Mouse (Mus musculus) myocyte (in vitro differentiated cells): ENCODE data around the gene Tspan17.

Experiments
- E2F4 ChIP-seq: IDR thresholded peaks from one replicate; pipeline ENCODE4 v1.6.1; 2011; ENCODE audit warnings: mild to moderate bottlenecking, control low read depth, moderate library complexity; ENCODE audit not compliant: insufficient read depth
- MYOG ChIP-seq, 3 experiments: IDR thresholded peaks; one replicate each; pipeline ENCODE4 v1.6.1; 2011; ENCODE audit warnings: control low read depth in 2 of 3, low read depth in 2 of 3, mild to moderate bottlenecking in 2 of 3; ENCODE audit not compliant: insufficient read length in 2 of 3, control insufficient read depth in 1 of 3, insufficient read depth in 1 of 3
- SRF ChIP-seq: IDR thresholded peaks from one replicate; pipeline ENCODE4 v1.6.1; 2011; ENCODE audit warnings: low read depth; ENCODE audit not compliant: control insufficient read depth, insufficient read length
- USF1 ChIP-seq: IDR thresholded peaks from one replicate; pipeline ENCODE4 v1.6.1; 2011; ENCODE audit warnings: low read depth, mild to moderate bottlenecking, control low read depth, moderate library complexity

DNA sequence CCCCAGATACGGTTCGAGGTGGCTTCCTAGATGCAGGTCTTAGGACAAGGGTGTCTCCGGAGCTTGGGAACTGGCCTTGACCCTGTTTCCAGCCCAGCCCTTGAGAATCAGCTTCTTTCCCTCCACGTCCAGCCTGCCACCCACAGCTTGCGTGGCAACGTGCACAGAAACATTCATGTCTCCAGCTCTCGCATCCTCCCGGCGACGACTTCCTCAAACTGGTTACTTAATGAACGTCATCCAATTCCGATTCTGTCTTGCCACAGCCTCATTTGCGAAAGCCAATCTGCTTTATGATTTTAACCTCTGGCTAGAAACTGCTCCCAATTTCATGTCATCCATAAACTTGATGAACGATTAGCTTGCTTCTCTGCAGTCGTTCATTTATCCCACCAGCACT lies 49.4 kb downstream of the Tspan17 start:
- TF ChIP-seq USF1 (no peak), E2F4 (no peak), SRF (no peak), MYOG (IDR thresholded peaks at IDR 0.05; ENCODE audit: control insufficient read depth in 1 of 3, insufficient read depth in 1 of 3, insufficient read length in 2 of 3, low read depth in 2 of 3) (no peak)
